Mouse (Mus musculus) CD8-positive naive resting alpha-beta T cell, adult 2 months (primary cell): ENCODE data around the gene Wsb2.
"Not testable (repeated sequence)": the region's sequence is repeated elsewhere in the genome, so short reads cannot be mapped to it uniquely, and the experiment has no call there.

Experiments used
- DNase-seq, 2 experiments: peaks; one replicate each; pipeline ENCODE4 v3.0.0; 2022; ENCODE audit warnings: low read depth in 2 of 2, low spot score in 2 of 2

The Wsb2 gene

DNA sequence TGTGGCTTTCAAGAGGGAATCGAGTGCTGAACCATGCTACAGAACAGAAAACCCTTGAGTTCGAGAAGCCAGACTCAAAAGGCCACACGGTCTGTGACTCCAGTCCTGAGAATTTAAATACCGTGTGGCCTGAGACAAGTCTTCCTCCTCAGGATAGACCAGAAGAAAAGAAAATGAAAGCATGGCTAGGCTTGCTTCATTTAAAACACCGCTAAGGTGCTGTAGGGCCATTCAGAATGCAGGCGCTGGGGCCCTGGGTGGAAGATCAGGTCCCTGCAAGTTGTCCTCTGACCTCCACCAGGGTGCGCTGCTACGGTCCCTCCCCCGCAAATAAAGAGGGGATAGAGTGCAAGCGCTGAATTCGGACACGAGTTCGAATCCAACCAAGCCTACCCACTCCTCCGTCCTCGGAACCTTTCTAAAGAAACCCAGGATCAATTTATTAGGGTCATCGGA is 31.2 kb downstream of the Wsb2 start:
- DNase-seq = peak; percentile 40 to 63

DNA sequence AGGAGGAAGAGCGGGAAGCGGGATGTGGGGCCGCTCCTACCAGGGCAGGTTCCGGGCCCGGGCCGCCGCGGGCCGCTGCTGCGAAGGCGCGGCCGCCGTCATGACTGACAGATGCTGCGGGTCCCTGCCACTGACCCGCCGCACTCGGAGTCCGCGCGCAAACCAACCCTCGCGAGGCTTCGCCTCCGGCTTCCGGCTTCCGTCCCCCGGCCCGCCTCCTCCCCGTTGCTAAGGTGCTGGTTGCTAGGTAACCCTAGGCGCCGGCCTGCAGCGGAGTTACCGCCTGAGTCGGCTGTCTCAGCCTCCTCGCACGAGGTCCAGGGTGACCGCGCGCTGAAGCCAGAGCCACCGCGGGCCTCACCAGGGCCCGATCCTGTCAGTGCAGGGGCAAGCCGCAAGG is 31.8 kb downstream of the Wsb2 start, which contains the start of gene Rfc5:
TSS of gene Rfc5 (minus strand) at position 171 of the 400 bp plus-strand sequence.
- DNase-seq = peak; percentile 83 to 92

DNA sequence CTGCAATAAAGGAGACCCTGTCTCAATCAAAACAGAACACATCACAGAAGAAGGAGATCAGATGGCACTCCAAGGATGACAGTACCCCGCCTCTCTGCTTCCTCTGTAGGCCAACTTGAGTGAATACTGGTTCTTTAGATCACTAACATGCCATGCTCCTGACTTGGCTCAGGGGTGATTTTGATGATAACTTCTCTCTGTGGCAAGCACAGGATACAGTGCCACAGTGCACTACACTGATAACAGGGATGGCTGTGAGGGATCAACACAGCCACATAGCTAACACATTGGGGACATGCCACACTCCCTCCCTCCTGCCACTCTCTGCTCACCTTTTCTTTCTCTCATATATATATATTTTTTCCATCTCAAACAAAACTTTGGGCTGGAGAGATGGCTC is 33.8 kb downstream of the Wsb2 start:
- no peak for DNase-seq

DNA sequence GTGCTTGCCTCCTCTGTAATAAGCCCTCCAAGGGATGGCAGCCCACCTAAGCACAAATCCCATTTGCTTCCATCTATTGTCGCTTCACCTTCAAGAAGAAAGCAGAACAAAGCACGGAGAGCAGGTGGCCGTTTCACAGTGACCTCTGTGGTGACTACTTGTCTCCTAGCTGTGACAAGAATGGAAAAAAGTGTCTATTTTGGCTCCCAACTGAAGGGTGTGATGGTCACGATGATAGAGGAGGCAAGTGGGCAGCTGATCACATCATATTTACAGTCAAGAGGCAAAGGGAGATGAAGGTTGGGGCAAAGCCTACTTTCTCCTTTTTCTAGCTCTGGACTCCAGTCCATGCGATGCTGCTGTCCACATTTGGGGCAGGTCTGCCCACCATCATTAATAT is 38.7 kb downstream of the Wsb2 start:
- DNase-seq = no peak

DNA sequence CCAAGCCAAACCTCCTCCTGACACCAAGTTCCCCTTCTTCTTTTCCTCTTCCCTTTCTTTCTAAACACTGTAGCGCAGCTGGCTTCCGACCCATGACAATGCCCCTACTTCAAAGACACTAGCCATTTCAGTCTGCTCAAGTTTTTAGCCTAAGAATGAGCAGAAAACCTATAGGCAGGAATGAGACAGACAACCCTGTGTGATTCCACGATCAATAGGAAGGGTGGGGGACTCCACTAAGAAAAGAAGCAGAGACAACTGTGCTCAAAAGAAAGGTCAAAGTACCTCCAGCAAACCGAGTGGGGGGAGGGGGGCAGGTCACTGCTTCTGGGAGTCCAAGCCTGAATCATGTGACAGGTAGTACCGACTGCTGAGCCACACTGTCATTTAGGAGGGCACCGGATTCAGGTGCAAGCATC is 39.5 kb downstream of the Wsb2 start:
- DNase-seq = no peak

DNA sequence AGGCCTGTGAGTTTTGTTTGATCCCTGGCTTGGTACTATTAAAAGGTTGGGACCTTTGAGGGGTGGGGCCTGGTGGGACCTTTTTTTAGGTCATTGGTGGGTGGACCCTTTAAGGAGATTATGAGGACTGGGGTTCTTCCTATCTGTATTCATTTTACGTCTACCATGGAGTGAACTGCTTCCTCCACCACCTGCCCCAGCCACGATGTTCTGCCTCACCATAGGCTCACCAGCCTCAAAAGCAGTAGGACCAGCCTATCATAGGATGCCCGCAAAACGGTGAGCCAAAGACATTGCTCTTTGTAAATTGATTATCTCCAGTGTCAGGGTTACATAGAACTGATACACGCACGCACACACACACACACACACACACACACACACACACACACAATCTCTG is 40.3 kb downstream of the Wsb2 start:
- no peak for DNase-seq

DNA sequence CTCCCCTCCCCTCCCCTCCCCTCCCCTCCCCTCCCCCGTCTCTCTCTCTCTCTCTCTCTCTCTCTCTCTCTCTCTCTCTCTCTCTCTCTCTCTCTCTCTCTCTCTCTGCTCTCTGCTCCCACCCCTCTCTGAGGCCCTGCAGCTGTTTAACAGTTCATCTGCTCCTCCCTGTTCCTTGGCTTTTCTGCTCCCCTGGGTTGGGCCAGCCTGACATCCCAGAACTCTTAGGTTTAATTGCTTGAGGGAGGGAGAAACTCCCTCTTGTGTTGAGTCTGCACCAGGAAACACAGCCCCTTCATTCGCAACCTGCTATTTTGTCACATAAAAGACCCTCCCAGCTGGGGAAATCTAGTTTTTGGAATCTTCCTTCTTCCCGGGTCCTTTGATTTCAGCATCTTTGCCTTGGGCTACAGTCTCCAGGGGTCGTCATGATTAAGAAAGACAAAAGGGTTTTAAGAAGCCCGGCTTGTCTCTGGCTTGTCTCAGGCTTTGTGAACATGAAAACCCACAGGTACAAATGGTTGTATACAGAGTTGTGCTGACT is 41.0 kb downstream of the Wsb2 start:
- no peak for DNase-seq

DNA sequence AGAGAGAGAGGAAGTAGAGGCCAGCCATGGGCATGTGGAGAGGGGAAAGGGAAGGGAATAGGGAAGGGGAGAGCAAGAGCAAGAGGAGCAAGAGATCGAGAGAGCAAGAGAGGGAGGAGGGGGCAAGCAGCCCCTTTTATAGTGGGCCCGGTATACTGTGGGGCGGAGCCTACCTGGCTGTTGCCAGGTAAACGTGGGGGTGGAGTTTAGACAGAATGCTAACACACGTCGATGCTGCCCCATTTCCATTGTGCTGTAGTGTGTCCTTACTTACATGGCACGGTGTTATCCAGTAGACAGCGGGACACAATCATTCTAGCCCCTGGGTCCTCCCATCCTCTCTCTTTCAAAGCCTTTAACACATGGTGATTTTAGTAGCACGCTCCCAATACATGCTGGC is 42.2 kb downstream of the Wsb2 start:
- no peak for DNase-seq

DNA sequence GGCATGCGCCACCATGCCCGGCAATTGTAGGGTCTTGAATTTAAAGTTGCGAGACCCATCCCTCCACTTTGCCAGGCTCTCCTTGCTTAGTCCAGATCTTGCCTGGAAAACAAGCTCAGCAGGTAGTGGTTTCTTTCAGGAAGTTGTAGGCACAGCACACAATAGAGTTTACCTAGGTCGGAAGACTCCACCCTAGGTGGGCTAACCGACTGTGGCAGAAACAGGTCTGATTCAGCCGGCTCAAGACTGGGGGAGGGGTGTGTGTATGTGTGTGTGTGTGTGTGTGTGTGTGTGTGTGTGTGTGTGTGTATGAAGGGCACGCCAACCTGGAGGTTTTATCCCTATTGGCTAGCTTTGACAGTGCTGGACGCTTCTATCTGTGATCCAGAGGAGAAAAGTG is 46.5 kb downstream of the Wsb2 start:
- no peak for DNase-seq

DNA sequence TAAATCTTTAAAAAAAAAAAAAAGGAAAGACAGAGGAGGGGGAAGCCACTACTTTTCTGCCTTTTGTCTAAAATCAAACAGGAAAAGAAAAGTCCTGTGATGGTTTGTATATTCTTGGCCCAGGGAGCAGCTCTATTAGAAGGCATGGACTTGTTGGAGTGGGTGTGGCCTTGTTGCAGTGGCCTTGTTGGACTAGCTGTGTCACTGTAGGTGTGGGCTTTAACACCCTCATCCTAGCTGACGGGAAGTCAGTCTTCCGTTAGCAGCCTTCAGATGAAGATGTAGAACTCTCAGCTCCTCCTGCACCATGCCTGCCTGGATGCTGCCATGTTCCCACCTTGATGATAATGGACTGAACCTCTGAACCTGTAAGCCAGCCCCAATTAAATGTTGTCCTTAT is 47.6 kb downstream of the Wsb2 start:
- DNase-seq = not testable (repeated sequence)

DNA sequence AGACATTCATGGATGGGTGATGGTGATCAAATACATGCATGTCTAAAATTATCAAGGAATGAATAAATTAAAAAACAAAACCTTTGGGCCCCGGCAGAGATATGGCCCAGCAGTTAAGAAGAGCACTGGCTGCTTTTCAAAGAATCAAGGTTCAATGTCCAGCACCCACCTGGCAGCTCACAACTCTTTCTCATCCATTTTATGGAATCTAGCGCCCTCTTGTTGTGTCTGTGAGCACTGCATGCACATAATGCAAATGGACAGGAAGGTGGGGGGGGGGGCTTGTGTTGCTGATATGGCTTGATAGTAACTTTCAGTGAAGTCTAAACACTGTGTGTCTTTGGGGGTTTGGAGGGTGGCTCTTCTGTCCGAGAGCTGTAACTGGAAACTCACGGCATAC is 51.1 kb downstream of the Wsb2 start:
- peak; percentile 16 to 30 for DNase-seq

DNA sequence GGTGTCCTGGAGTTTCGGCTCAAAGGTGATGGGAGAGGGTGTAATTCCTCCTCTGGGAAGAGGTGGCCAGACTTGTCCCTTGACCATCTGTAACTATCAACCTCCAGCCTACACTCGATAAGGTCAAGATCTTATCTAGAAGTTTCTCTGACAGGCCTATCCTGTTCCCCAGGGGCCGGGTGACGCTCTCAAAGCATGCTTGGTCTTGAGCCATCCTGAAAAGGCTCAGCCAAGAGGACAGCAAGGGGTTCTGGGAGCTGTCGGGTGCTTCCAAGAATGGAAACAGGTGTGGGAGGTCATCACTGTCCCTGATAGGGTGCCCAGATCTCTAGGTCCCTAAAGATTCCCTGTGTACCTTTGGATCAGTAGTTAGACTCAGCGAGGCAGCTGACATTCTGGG is 52.3 kb downstream of the Wsb2 start:
- DNase-seq = no peak

DNA sequence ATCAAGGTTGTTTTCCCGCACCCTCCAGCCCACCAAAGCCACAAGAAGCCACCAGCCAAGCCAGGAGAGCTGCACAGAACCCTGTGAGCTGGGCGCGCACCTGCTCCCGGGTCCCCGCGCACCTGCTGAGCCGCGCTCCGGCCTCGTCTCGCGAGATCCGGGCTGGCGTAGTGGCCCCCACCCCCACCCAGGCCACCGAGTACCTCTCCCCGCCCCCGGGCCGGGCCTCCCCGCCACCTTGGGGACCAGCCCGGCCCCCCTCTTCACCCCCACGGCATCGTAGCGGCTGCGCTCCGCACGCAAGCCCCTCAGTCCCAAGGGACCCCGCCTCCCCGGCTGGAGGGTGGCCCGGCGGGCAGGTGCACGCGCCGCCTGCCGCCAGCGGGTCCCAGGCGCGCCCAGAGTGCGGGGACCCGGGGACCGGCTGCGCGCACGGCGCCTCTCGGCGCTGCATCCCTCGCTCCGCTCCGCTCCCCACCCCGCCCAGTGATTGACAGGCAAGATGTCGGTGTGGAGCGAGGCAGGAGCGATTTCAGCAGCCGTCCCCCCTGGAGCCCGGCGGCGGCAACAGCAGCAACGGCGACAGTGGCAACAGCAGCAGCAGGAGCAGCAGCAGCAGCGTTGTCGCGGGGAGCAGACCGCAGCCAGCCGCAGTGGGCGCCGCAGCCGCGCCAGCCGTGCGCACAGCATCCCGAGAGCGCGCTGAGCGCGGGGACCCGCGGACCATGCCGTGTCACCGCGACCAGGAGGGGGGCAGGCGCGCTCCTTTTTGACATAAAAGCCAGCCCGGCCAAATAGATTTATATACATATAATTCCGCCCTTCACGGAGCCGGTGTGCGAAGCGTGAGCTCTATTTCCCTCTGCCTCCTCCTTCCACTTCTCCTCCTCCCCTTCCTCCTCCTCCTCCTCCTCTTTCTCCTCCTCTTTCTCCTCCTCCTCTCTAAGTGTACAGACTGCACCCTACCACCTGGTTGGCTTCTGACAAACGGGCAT is 56.7 kb downstream of the Wsb2 start, which contains the start of gene Ksr2:
TSS of gene Ksr2 (plus strand) at position 494 of the 995 bp plus-strand sequence.
- DNase-seq = no peak

DNA sequence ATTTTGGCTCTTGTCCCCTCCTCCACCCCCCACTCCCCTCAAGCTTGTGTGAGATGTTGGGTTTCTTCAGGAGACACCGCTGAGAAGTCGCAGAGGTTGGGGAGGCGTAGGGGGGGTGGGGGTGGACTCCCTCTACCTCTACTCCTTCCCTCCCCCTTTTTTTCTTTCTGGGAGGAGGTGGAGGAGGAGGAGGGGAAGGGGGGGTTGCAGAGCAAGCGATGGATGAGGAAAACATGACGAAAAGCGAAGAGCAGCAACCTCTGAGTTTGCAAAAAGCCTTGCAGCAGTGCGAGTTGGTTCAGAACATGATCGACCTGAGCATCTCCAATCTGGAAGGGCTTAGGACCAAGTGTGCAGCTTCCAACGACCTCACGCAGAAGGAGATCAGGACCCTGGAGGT is 57.5 kb downstream of the Wsb2 start:
- no peak for DNase-seq

DNA sequence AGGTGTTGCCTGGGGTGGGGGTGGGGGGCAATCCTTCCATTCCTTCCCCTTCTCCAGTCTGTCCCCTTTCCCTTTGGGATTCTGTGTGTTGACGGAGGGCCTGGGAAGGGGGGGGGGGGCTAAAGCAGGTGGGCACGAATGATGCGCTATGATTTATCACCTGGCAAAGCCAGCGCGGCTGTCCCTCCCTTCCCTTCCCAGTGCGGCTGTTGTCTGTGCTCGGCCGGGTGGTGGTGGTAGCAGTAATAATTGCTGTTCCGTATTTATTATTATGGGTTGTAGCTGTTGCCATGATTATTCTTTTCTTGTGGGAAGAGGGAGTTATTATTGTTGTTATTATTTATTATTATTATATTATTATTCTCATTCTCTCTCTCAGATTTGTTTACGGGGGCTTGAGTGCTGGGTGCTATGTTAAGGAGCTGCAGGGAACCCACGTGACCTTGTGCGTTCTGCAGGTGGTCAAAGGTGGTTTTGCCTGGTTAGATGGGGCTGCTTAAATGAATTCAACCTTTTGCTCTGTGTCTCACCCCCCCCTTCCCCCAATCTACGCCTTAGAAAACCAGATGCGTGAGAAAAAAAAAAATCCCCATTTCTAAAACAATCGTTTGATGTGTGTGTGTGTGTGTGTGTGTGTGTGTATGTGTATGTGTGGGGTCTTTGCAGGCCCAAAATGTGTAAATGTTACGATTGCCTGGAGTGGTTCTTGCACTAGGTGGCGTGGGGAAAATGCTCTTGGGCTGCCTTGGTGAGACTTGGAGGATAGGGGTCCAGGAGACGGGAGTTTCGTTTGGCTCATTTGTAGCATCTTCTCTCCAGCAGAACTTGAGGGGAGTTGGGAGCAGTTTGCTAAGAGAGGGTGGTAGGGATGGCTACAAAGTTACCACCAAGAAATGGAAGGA is 58.2 kb downstream of the Wsb2 start:
- DNase-seq = no peak

DNA sequence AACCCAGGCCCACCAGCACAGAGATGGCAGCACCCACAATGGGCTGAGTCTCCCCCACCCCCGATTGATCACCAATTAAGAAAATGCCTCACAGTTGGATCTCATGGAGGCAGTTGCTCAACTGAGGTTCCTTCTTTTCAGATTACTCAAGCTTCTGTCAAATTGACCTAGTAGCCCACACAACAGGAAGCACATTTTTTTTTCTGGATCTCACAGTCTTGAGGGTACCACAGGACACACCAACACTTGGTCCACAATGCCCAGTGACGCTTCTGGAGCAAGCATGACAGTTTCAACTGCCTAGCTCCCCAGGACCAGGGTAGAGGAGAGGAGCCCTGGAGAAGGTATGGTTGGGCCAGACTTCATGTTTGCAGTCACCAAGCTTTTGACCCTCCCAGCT is 60.3 kb downstream of the Wsb2 start:
- no peak for DNase-seq
